Mouse (Mus musculus) adrenal gland, adult 18-20 months (tissue): Measurements from ENCODE around the gene Pip5kl1. TPM values are rescaled to one million over a fixed set of nuclear protein-coding genes. Genes with fewer than 3 reads are reported as not detected.

ENCODE experiments used
- DNase-seq, 2 experiments: peaks; one replicate each; pipeline ENCODE4 v3.0.0; 2021 to 2022; ENCODE audit warnings: low spot score in 2 of 2
- total RNA-seq, 2 experiments: library from RNA; stranded (reverse); gene quantifications; 1 replicate in 1 of 2; 2 replicates in 1 of 2; pipeline ENCODE4 v1.2.3; 2021

Gene Pip5kl1
- total RNA-seq, 2 experiments from 2014 or later: not detected

DNA sequence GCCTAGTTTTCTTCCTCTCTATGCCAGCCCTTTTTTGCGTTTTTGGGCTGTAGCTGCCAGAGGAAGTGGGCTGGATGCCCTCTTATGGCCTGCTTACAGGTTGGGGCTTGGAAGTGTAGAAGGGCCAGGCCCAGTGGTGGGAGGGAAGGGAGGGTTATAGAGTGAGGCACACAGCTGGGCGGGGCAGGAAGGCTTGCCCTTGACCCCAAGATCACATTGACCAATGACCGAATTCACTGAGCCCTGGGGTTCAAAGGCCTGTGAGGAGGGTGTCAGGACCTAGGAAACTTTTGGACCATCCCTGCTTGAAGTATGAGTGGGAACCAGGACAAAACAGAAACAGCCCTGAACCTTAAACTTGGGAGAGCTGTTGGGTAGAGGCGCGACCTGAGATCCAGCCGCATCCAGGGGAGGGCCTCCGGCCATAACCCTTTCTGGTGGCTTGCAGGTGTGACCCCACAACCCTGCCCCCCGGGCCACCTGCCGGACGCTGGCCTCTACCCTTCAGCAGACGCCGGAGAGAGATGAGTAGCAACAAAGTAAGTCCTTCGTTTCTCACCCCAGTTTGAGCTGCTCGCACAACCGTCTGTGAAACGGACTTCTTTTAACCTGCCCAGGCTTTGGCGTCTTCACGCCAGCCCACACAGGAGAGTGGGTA, 34.3 kb downstream of the Pip5kl1 start:
- no peak for DNase-seq

DNA sequence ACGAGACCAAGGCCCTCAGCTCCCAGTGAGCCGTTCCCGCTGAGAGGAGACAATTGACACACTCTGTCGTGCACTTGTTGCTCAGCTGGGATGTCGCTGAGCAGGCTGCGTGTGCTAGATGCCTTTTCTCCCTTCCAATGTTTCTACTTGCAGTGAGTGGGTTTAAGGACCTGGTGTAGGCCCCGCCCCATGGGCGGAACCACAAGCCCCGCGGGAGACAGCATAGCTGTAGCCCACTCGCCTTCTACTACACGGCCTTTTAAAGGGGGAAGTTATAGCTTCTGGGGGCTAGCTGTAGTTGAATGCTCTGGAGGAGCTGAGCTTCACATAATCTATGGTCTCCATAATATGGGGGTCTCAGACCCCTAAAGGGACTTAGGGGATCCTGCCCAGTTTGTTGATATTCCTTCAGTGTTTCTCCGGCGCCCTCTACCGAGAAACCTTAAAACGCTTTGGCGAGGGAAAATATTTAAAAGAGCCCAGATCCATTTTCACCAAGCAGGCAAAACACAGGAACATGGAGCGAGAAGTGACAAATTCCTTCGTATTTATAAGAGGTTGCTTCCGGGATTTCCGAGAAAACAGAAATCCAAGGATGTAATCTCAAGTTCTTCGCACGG, 36.1 kb downstream of the Pip5kl1 start:
- DNase-seq: peak in 1 of 2 experiments; percentile 33

DNA sequence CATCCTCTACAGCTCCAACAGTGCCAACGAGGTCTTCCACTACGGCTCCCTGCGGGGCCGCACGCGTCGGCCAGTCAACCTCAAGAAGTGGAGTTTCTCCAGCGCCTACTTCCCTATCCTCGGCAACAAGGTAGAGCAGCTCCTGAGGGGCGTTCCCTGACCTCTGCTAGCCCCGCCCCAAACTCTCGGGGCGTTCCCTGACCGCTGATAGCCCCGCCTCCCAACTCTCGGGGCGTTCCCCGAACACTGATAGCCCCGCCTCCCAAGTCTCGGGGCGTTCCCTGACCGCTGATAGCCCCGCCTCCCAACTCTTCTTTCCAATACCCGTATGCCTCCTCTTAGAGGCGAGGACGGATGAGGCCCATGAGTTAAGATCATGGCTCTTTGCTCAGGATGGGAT, 37.7 kb downstream of the Pip5kl1 start:
- no peak for DNase-seq

DNA sequence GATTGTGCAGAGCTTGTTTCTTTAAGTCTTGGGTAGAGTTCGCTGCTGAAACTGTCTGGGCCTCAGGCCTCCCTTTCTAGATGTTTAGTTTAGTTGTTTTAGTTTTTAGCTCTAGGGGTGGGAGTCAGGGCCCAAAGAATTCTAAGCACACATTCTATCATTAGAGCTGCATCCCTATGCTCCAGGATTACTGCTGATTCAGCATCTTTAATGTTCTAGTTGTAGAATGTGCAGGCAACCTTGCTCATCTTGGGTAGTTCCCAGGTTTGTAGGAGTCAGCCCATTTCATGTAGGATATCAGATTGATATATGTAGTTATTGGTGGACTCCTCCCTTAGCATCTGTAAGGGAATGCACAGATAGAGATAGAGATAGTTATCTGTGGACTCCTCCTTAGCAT, 42.5 kb downstream of the Pip5kl1 start:
- DNase-seq: no peak

DNA sequence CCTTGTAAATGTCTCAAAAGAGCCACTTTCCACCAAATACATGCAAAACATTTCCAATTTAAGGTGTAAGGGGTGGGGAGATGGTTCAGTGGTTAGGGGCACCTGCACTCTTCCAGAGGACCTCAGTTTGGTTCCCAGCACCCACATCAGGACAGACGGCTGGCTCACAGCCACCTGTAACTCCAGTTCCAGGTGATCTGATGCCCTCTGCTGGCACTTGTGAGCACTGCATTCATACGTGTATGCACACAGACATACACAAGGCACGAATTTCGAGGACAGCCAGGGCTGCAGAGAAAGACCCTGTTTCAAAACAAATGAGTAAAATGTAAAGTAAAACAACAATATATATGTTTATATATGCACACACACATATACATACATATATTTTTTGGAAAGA, 43.0 kb downstream of the Pip5kl1 start:
- DNase-seq: no peak

DNA sequence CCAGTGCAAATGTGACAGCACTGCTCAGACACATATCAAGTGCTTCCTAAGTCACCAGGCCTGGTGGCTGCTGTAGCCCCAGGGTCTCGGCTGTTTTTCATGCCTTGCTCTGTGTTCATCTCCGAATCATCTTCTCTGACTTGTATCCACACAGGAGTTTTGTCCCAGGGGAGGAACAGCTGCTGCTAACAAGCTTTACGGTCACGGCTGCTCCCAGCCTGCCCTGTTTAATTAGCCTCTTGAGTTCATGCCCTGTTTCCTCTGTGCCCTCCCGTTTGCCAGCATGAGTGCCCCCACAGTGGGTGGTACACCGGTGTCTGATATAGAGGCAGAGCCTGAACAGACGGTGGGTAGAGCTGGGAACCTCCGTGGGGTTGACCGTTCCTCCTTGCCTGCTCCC, 43.5 kb downstream of the Pip5kl1 start:
- DNase-seq: no peak

DNA sequence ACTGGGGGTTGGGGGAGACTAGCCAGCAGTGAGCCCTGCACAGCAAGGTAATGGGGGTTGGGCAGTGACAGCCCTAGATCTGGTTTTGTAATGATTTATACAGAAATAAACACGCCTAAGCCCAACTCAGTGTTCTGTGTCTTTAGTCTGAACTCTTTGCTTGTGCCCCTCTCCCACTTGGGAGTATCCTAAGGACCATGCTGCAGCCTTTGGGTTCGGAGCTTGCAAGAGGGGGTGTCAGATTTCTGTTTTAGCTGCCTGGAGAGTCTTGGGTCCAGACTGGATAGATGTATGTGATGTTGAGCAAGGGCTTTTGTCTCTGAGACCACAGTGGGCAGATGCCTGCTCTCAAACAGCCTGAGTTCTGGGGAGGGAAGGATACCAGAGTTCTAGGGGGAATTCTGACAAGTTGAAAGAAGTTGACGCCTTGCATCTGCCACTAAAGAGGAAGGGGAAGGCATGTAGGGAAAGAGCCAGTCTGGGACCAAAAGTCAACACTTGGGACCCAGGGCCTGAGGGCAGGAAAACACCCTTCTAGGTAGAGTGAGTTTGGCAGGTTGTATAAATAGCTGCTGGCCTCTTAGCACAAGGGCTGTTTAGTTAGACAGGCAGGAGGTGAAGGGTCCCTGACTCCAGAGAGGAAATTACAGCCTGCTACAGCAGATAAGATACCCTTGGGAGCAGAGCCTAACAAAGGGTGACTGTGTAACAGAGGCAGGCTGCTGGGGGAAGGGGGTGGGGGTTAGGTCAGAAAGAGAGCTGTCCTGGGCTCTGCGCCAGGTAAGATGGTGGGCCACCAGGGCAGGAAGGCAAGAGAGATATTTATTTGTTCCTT, 46.3 kb downstream of the Pip5kl1 start:
- DNase-seq: no peak

DNA sequence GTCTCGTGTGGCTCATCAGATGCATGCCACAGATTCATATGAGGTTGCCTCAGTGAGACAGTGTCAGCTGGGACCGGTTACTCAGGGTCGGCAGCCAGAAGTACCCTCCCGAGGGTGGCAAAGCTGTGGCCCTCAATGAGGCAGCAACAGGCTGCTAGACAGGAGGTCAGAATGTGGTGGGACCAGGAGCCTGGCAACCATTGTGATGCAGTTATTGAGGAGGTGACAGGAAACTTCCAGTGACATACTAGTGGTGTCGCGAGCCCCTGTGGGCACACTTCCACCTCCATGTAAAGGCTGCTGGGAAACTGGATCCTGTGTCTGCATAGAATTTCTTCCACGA, 46.9 kb downstream of the Pip5kl1 start, which contains the start of gene Ak1:
Gene Ak1 (plus strand): TSS at position 242 of the 343 bp plus-strand sequence.
- DNase-seq: no peak

DNA sequence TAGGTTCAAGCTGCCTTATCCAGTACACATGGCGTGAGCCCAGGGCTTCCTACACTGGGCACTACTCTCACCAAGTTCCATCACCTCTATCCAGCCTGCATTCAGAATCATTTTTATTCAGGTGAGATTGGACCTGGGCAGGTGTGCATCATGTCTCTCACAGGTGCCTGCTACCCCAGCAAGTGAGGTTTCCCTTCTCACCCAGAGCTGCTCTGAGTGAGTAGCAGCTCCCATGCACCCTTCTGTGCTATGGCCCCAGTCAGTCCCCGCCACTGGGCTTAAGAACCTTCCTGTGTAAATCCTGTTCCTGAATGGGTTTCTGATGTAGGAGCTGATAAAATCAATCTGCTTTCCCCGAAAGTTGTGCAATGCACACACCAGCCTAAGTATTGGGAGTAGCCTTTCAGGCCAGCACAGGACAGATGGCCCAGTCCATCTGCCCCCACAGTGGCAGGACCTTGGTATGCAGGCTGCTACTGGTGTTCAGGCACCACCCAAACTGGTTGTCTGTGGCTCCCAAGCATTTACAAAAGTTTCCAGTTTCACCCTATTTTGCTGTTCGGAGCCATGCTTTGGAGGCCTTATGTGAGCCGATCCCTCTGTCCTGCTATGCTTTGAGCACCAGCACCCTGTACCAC, 49.6 kb downstream of the Pip5kl1 start:
- DNase-seq: no peak

DNA sequence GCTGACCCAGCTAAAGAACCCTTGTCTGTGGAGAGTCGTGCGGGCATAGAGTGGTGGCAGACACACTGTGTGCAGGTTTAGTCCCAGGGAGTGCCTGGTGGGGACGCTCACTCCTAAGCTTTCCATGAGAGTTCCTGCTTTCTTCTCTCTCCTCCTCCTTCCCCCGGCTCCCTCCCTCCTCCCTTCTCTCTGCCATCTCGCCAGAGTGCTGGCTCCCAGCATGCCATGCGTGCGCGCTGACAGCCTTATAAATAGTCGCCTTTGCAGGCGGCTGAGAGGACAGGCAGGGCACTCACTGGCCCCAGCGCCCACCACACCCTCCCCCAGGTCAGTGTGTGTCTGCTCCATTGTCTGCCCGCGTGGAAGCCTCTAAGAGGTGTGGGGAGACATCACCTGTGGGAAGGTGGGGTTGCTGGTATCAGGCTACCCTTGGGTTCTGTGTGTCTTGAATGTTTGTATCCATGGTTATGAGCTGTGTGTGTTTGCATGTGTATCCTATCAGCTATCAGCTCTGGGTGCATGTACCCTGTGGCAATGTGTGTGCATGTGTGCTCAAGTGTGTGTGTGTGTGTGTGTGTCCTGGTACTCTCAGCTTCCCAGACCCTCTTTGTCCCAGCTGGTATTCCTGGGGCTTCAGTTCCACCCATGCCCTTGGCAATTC, 50.7 kb downstream of the Pip5kl1 start:
- DNase-seq: peak; percentile 55 to 64

DNA sequence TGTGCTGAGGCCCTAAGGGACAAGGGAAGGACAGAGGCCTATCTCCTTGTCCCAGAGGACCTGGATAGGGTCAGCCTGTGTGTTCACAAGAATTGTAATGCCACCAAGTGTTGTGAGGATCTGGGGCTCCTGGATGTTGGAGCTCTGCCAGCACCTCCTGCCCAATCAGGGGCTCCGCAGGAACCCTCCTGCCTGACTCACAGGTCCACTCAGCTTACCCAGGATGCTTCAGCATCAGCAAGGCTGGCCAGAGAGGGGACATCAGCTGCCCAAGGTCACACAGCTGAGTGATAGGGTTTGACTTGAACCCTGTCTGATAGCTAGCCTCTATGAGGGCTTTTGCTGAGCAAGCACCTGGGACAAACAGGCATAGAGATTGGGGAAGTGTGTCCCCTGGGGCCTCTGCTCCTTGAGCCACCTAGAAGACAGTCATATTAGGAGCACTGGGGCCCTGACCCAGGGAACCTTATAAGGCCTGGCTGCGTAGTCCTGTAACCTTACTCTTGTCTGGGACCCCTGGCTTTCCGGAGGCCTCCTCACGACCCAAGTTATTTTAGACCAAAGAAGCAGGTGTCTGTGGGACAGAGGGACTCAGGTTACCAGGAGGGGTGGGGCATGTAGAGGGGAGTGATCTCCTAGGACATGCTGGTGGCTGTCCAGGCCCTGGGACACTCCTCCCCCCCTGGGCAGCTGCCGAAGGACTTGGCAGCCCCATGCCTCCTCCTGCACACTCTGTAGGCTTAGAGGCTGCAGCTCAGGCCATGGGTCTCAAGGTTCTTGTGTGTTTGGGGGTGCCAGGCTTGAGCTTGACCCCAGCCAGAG, 51.5 kb downstream of the Pip5kl1 start:
- DNase-seq: peak in 1 of 2 experiments; percentile 50

DNA sequence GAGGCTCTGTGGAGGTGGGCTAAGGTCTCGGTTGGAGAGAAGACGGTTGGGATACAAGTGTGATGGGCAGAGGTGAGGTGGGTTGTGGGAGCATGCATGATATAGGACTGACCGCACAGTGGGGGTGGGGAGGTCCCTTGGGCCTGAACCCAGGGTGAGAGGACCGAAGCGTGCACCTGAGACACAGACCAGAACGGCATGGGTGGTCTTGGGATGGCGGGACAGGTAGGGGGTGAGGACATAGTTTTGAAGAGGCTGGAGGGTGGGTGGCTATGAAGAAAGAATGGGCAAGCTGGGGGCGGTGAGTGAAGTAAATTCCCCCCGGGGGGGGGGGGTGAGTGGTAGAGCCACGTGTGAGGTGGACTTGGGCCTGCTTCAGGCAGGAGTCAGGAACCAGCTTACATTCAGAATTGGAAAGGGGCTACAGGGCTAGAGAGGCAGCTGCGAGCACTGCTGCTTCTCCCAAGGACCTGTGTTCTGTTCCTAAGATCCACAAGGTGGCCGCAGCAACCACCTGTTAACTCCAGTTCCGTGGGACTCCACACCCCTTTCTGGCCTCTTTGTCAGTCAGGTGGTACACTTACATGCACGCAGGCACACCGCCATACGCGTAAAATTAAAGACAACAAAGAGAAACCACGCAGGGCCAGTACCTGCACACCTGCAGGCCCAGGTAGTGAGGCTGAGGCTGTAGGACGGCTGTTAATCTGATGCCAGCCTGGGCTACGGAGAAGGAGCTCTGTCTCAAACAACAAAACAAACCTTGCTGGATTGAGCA, 52.9 kb downstream of the Pip5kl1 start:
- no peak for DNase-seq

DNA sequence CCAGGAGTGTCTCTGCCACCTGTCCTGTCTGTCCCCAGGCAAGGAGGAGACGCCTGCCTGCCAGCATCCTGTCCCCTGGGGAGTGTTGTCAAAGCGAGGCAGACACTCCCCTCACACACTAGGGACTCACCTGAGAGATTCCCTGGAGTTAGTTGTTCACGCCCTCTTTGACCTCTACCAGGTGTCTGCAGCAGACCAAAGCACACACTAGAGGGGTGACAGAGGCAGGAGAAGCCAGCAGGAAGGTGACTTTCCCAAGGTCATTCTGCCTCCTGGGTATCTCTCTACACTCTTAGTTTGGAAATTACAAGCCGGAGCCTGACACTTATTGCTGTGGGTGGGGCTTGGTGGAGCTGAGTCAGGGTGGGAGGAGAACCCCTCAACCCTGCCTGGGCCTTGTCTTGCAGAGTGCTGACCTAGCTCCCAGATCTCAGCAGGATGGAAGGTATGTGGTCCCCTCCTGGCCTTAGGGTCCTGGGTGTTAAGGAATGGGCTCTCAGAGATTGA, 53.5 kb downstream of the Pip5kl1 start:
- DNase-seq: no peak

DNA sequence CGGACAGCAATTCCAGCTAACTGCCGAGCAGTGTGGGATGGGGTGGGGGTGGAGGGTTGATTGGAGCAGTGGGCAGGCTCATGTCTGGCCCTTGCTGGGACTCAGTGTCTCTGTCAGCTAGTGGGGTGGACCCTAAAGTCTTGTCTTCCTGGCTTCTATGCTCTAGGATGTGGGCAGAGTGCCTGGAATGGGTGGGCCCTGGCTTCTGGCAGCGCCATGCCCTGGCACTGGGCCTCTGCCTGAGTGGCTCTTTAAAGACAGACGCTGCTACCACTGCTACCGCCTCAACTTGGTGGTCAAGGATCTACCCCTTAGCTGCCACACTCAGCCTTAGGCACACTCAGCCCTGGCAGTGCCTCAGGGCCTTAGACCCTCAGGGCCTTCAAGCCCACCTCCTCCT, 54.1 kb downstream of the Pip5kl1 start:
- peak in 1 of 2 experiments; percentile 57 for DNase-seq

DNA sequence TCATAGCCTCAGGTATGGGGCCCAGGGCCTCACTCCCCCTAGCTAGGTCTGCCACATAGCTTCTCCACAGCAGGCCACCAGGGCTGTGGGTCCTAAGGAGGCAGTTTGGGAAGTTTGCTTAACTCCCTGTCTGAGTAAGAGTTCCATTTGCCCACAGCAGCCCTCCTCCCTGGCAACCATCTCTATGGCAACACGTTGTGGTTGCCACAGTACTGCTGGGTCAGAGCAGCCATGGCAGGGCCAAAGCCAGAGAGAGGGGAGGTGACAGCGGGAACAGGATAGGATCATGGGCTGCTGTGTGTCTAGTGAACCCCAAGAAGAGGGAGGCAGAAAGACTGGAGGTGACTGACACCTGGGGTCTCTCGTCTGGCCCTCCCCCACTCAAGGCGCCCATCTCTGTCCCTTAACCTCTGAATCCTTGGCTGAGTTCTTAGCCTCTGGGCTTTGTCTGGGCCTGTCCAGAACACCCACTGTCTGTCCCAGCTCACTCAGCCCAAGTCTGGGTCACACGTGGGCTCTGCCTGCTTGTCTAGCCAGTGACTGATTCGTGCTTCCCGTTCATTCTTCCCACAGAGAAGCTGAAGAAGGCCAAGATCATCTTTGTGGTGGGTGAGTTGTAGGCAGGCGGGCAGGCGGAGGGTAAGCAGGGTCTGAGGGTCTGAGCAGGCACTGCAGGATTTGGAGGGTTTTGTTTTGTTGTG, 54.8 kb downstream of the Pip5kl1 start:
- no peak for DNase-seq

DNA sequence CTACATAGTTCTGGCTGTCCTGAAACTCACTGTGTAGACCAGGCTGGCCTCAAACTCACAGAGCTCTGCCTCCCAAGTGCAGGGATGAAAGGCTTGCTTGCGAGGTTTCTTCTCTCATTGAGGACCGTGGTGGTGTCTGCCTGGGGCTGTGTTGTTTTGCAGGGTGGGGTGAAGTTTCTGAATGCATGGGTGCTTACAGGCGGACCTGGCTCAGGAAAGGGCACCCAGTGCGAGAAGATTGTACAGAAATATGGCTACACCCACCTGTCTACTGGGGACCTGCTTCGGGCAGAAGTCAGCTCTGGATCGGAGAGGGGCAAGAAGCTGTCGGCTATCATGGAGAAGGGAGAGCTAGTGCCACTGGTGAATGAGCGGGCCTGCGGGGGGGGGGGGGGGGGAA, 55.4 kb downstream of the Pip5kl1 start:
- DNase-seq: no peak

DNA sequence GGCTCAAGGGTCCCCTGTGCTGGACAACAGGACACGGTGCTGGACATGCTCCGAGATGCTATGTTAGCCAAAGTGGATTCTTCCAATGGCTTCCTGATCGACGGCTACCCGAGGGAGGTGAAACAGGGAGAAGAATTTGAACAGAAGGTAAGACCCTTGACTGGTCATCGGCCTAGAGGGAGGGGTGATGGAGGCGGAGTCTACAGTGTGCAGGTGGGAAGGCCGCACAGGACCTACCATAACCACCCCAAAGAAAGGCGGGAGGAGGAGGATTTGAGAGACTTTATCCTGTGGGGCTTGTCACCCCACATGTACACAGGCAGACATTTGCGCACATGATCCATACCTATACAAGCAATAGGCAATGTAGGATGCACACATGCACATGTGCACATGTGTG, 56.4 kb downstream of the Pip5kl1 start:
- DNase-seq: no peak

DNA sequence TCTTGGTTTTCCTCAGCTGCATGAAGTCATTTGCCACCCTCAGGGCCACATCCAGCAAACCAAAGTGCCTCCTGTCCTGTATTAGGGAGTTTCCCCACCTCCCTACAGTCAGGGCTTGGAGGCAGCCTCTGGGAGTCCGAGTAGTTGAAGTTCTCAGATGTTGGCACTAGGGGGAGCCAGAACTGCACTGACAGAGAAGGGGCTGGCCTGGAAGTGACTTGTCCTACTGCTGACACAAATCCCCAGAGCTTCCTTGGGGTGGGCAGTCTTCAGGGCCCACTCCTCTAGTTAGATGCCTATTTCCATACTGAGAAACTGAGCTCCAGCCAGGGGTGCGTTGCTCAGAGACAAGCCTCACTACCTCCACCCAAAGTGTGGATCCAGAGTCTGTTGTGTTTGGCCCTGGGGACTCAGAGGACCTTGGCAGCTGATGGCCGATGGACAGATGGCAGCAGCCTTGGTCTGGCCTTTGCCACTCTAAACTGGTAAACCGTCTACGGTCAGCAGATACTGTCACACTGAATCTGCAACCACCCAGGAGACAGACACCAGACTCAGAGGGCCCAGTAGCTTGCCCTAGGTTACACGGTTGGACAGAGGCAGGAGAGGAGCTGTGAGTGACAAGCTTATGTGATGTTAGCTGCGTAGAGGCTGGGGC, 57.3 kb downstream of the Pip5kl1 start:
- DNase-seq: peak; percentile 78 to 81
